Mouse (Mus musculus) adipocyte (in vitro differentiated cells): Measurements from ENCODE around the gene Trim71.

Source experiments
- DNase-seq: peaks from one replicate; pipeline ENCODE4 v3.0.0-alpha.2; 2016; ENCODE audit warnings: low spot score

The Trim71 gene

GRCm38 (mm10) chr9:114557086-114557485, 7.1 kb downstream of the Trim71 start:
- no peak for DNase-seq

GRCm38 (mm10) chr9:114556276-114556855, 7.8 kb downstream of the Trim71 start:
- DNase-seq: no peak

- DNase-seq: no peak
Measured at GRCm38 (mm10) chr9:114554355-114554979, 9.7 kb downstream of the Trim71 start.

- no peak for DNase-seq
Measured at GRCm38 (mm10) chr9:114553828-114554227, 10.3 kb downstream of the Trim71 start.

GRCm38 (mm10) chr9:114550033-114550432, 14.1 kb downstream of the Trim71 start:
- no peak for DNase-seq

GRCm38 (mm10) chr9:114549117-114549516, 15.1 kb downstream of the Trim71 start:
- DNase-seq: no peak

GRCm38 (mm10) chr9:114548496-114548895, 15.7 kb downstream of the Trim71 start:
- DNase-seq: no peak

GRCm38 (mm10) chr9:114547643-114548077, 16.5 kb downstream of the Trim71 start:
- DNase-seq: no peak

- no peak for DNase-seq
Measured at GRCm38 (mm10) chr9:114546765-114547164, 17.4 kb downstream of the Trim71 start.

- no peak for DNase-seq
Measured at GRCm38 (mm10) chr9:114544754-114545393, 19.3 kb downstream of the Trim71 start.

GRCm38 (mm10) chr9:114543882-114544753, 20.1 kb downstream of the Trim71 start:
- DNase-seq: peak; percentile 21

- DNase-seq: peak; percentile 12
Measured at GRCm38 (mm10) chr9:114541279-114541741, 22.9 kb downstream of the Trim71 start.

GRCm38 (mm10) chr9:114538996-114539563, 25.1 kb downstream of the Trim71 start:
- peak; percentile 17 for DNase-seq

GRCm38 (mm10) chr9:114536628-114537027, 27.5 kb downstream of the Trim71 start:
- peak; percentile 26 for DNase-seq

GRCm38 (mm10) chr9:114534747-114535517, 29.2 kb downstream of the Trim71 start:
- no peak for DNase-seq

GRCm38 (mm10) chr9:114533848-114534247, 30.3 kb downstream of the Trim71 start:
- DNase-seq: no peak

- DNase-seq: no peak
Measured at GRCm38 (mm10) chr9:114531276-114531675, 32.9 kb downstream of the Trim71 start.

GRCm38 (mm10) chr9:114528680-114529048, 35.5 kb downstream of the Trim71 start:
- DNase-seq: peak; percentile 68

GRCm38 (mm10) chr9:114527992-114528679, 36.0 kb downstream of the Trim71 start:
- peak; percentile 46 for DNase-seq

- peak; percentile 65 for DNase-seq
Measured at GRCm38 (mm10) chr9:114527085-114527484, 37.1 kb downstream of the Trim71 start.

GRCm38 (mm10) chr9:114526581-114526980, 37.6 kb downstream of the Trim71 start:
- DNase-seq: no peak
